Mouse (Mus musculus) frontal cortex, adult 2 months (tissue): Measurements from ENCODE around the gene Tmem198. TPM values are rescaled to one million over a fixed set of nuclear protein-coding genes. Genes with fewer than 3 reads are reported as not detected.

Experiments used
- DNase-seq, 2 experiments: peaks; one replicate each; pipeline ENCODE4 v3.0.0; 2022; ENCODE audit warnings: low spot score in 1 of 2; ENCODE audit errors: extremely low spot score in 1 of 2
- polyA plus RNA-seq: library from polyadenylated mRNA; depleted of rRNA; stranded (reverse); fragments of >200 nt; gene quantifications from 2 replicates; pipeline ENCODE4 v1.2.3, GENCODE M21; 2012

Tmem198 gene
- polyA plus RNA-seq, 1 experiment = 73.1 TPM

DNA sequence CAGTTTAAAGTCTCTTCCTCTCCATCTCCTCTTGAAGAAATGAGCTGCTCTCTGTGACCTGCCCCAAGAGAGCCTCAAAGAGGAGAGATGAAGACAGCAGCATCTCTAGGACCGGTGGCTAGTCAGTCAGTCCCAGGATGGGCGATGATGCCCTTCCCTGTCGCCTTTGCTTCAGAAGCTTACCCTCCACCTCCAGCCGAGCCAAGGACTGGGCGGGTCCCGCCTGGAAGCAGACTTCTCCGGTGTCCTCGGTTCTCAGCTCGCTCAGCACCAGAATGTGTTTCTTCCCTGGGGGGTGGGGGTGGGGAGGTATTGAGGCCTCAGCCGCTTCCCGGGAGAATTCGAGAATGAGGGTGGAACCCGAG lies 7.7 kb downstream of the Tmem198 start:
- no peak for DNase-seq

DNA sequence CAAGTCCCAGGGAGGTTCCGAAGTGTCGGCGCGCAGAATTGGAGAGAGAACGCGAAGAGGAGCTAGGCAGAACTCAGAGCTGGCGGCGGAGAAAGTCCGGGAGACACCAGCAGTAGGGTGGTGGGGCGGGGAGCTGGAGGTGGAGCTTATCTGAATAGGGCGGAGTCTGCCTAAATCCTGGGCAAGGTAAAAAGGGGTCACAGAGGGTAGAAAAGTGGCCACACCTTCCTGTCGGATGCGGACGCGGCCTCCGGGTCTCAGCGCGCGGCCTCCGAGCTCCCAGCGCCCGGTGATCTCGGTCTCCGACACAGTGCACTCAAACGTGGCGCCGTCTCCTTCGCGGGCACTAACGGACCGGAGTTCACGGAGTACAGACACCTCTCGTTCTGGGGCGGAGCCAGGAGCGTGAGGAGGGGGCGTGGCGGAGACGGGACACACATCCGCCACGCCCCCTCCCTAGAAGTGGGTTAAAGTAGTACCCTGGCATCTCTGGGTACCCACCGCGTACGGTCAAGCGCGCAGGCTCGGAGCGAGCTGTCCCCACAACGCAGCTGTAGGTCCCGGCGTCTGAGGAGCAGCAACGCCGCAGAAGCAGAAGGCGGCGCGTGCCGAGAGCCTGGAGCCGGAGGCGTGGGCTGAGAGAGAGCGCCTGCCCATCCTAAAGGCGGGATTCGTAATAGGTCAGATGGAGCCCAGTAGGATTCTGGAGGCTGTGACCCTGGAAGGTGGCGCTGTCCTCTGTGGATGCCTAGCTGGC lies 8.3 kb downstream of the Tmem198 start:
- peak in 1 of 2 experiments; percentile 74 for DNase-seq

DNA sequence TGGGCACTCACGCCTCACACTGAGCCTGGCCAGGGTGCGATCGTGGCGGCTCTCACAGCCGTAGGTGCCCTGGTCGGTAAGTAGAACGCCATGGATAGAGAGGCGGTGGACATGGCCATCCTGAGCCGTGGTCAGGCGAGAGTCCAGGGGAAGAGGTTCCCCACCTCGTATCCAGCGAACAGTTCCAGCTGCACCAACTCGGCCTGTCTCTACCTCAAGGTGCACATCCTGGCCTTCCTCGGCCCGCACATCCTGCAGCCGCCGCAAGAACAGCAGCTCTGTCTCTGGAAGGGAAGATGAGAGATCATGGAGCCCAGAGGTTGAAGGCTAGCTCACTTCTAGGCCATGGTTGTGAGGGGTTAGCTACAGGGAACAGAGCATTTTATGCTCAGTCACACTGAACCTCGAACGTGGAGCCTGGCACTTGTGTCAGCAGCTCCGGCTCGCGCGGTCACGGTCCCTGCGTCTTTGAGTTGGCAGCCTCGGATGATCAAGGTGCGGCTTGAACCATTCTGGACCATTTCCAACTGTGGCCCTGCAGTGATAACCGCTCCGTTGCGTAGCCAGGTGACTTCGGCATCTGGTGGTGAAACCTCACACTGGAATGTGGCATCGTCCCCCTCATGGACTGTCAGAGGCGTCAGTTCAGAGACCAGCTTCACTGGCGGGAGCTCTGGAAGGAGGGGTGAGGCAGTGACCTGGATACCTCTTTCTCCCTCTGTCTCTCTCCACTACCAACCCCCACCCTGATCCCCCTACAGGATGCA lies 11.6 kb downstream of the Tmem198 start:
- DNase-seq = no peak

DNA sequence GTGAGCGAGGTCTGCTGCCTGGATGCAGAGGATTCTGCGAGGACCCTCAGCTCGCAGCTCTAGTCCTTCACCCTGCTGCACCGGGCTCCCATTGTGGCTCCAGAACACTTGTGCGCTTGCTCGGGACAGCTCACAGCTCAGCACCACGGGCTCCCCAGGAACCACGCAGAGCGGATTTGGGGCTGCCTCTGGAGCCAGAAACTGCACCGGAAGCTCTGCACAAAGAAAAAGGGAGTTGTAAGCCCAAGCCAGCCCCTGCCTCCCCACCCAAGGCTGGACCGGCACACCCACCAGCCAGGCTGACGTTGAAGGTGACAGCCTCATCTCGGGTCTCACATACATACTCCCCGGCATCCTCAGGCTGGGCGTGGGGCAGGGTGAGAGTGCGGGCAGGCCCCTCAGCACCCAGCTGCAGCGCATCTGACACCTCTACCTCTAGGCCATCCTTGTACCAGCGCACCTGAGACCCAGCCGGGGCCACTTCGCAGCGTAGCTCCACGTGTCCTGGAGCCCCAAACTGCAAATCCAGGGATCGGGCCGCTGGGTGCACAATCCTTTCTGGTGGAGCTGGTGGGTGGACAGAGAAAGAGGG lies 13.3 kb downstream of the Tmem198 start:
- DNase-seq = no peak

DNA sequence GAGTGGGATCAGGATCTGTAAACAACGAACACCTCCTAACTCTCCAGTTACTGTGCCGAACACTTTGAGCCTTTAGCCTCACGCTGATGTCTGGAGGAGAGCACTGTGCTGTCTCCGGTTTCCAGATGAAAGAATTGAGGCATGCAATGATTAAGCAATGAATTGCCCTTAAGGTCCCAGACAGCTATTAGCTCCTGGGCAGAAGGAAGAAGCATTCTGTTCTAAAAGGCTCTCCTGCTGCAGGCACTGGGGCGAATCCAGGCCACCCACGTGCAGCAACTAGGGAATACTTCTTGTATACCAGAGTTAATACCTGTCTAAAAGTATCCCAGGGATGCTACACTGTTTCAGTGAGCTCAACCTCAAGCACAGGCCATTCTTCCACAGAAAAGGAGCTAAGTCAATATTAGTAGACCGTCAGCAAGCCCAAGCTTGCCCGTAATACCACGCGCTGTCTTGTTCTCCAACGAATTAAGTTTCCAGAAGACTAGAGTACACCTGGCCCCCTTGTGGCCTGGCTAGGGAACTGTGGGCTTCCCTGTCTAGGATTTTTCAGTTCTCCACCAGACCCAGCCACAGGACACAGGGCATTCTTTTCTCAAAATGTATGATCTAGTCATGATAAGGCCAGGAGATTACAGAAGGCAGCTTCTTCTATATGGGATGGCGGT lies 15.7 kb downstream of the Tmem198 start:
- DNase-seq = peak in 1 of 2 experiments; percentile 63

DNA sequence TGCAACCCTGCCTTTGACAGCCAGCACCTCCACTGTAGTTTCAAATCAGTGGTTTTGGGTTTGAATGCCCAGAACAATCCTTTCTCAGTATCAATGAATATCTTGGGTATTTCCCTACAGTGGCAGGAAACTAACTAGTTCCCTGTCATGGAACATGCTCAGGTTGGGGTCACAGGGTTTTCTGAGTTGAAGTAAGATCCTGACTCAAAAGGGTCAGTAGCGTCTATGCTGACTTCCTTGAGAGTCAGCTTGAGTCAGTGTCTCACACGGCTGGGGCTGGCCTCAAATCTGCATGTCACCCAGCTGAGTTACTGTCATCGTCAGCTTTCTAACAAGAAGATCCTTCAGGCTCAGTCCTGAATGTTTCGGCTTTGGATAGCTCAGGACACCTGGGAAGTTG lies 19.6 kb downstream of the Tmem198 start:
- DNase-seq = no peak

DNA sequence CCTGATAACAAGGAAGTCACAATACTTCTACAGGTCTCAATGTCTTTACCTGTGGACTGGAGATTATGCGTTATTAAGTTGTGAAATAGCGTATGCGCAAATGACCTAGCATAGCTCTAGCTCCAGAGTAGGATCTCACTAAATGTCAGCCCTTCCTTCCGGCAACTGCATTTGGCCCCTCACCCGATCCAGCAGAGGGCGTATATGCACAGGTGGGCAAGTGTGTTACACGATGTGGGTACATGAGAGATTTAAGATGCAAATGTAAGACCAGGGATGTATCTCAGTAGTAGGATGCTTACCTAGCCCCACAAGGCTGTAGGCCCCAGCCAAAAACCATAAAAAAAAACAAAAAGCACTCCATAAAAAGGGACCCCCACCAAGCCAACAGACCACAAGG lies 20.1 kb downstream of the Tmem198 start:
- no peak for DNase-seq

DNA sequence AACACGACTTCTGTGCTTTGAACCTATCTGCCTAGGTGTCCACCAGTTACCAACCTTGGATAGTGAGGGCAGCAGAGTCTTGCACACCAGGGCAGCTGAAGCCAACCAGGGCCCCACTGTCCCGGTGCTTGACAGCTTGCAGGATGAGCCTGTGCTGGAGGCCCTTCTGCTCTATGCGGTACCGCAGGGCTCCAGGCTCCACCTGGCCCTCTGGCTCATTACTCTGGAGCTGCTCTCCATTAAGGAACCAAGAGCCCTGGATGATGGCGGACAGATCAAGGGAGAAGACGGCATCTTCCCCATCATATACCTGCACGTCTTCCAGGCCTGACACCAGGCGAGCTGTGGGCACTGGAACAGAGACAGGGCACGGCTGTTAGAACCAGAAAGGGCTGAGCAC lies 22.6 kb downstream of the Tmem198 start:
- DNase-seq = no peak

DNA sequence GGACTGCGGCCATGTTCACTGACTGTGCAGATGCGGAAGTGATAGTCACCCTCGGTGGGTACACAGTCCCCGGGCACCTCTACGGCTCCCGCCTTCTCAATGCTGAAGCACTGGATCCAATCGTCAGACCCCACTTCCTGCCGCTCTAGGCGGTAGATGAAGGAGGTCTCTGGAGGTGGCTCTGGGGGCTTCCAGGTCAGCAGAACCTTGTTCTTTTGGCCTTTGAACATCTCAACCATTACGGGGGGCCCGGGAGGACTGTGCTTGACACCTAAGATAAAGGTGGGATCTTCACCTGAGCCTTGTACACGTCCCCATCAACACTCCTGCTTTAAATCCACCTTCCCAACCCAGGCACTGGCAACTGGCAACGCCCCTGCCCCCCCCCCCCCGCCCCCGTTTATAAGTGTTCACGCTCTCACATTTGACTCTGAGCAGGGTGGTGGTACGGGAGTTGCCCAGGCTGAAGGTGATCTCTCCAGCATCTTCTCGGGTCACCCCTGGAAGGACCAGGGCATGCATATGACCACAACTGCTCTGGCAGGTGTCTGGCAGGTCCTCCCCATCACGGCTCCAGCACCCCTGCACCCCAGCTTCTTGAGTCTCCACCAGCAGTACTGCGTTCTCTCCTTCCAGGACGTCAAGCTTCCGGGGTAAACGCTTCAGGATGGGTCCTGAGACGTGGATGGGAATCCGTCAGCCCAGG lies 23.8 kb downstream of the Tmem198 start:
- no peak for DNase-seq

DNA sequence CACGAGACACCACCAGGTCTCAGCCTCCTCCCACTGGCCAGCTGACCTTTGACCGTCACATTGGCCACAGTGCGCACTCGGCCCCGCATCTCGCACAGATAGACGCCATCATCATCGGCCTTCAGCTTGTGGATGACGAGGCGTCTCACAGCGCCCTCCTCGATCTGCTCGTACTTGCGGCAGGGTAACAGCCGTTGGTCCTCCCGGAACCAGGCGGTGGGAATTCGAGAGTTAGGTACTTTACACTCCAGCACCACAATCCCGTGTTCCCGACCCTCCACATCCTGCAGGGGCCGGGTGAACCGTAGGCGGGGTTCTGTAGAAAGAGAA lies 24.3 kb downstream of the Tmem198 start:
- DNase-seq = no peak

DNA sequence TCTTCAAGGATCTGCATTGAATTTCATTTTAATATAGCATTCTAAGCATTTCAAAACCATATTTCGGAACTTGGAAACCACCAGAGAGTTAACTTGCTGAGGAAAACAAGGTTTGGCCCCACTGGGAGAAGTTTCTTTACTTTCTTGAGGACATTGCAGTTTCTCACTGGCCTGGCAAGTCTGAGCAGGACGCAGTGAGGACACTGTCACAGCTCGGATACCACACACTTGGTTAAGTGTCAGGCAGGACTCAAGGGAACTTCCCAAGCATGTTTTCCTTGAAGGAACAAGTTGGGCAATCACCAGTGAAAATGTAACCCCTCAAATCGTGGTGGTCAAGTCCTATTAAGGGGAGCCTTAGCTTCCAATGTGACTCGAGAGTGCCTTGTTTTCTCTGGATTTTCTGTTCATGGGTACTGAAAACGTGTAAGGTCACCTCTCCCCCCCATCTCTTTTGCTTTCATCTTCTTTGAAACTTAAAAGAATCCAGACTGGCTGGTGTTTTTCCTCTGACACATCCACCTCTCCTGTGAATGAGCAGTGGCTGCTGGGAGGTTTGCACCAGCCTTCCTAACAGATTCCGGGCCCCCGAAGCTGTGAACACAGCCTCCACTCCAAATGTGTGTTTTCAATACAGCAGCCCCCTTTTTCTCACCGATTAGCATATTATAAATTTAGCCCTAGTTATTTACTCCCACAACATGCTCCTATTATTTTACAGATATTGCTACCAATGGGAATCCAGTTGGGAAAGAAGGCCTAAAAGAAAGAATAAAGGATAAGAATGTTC lies 25.1 kb downstream of the Tmem198 start:
- DNase-seq = peak in 1 of 2 experiments; percentile 75

DNA sequence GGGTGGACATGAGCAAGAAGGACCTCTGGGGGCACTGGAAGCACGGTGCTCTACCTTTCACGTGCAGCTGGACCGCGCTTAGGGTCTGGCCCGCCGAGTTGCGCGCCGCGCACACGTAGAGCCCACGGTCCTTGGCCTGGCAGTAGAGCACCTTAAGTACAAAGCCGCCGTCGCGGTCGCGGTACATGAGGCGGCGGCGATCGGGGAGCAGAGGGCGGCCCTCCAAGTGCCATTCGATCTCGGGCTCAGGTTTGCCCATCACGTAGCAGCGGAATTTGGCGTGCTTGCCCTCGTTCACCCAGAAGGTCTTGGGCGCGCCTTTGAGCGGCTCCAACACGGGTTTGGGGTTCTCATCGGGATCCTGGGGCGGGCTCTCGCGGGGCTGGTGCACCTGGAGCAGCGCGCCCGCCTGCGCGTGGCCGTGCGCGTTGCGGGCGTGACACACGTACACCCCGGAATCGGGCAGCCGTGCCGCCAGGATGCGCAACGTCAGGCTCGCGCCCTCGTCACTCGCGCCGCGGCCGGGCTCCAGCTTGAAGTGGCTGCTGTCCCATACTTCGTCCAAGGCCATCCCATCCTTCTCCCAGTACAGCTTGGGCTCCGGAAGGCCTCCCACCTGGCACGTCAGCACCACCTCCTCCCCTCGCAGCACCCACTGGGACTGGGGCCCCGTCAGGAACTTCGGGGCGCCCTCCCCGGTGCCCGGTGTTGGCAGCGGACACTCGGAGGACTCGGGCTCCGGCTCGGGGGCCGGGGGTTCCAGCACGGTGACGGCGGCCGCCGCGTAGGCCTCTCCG lies 26.0 kb downstream of the Tmem198 start:
- DNase-seq = peak; percentile 69 to 85

DNA sequence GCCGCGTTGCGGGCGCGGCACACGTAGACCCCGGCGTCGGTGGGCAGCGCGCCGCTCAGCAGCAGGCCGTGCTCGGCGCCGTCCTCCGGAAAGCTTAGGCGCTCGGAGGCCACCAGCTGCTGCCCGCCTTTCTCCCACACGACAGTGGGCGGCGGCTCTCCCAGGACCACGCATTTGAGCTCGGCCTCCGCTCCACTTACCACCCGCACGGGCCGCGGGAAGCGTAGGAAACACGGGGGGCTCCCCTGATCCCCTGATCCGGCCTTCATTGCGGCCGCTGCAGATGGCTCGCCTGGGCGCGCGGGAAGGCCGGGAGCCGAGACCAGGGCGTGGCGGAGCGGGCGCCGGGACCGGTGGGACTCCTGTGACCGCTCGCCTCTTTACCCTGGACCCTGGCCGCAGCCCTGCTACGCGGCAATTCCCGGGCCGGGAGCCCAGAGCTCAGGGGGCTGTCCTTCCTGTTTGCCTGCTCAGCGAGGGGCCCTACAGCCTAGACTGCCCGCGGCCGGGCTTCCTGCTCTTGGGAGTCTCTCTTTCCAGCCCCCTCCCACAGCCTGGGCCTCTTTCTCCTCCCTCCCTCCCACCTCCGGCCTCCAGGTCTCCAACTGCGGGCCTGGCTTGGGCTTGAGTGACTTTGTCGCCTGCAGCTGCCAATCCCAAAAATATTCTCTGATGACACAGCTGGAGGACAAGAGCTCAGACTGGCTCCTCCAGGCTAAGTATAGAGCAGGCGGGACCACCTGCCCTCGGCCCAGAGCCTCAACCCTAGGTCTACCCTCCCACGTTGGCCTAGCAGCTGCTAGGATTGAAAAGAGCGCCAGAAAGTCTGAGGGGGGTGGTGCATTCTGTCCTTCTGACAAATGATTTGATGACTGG lies 26.9 kb downstream of the Tmem198 start, which contains the start of gene Obsl1:
Gene Obsl1 (minus strand): TSS at position 497 of the 876 bp plus-strand sequence.
- DNase-seq = no peak

DNA sequence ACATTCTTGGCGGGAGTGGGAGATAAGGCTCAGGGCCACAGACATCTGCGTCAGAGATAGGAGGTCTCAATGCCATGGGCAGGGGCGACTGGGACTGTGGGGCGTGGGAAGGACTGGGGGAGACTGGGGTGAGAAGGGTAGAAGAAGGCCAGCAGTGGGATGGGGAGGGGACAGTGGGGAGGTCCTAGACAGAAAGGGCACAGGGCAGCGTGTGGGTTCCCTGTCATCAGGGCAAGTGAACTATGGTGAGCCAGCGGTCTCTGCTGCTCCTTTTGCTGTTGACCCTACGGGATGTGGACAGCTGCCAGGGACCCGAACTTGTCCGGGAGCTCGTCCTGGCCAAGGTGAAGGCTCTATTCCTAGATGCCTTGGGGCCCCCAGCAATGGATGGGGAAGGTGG lies 27.7 kb downstream of the Tmem198 start, which contains the start of gene Inha:
Gene Inha (plus strand): TSS at position 72 of the 400 bp plus-strand sequence.
- DNase-seq = no peak

DNA sequence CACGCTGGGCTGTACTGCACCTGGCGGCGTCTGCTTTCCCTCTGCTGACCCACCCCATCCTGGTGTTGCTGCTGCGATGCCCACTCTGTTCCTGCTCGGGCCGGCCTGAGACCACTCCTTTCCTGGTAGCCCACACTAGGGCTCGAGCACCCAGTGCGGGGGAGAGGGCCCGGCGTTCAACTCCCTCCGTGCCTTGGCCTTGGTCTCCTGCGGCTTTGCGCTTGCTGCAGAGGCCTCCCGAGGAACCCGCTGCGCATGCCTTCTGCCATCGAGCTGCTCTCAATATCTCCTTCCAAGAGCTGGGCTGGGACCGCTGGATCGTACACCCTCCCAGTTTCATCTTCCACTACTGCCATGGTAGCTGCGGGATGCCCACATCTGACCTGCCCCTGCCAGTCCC lies 30.3 kb downstream of the Tmem198 start:
- DNase-seq = no peak

DNA sequence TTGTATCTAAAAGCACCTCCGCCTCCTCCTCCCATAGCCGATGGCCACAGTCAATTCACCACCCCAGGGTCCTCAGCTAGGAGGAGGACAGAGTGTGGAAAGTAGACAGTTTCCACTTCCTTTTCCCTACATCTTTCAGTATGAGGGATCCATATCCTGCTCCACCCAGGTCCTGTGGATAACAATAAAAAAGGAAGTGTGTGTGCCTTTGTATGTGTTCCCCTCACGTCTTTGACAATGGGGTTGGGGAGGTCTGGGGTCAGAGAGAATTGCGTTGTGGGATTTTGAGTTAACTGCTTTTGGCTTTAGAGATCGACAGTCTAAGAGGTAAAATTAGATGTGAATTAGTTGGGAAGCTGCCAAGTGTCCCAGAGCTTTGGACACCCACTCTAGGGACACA lies 30.8 kb downstream of the Tmem198 start:
- no peak for DNase-seq

DNA sequence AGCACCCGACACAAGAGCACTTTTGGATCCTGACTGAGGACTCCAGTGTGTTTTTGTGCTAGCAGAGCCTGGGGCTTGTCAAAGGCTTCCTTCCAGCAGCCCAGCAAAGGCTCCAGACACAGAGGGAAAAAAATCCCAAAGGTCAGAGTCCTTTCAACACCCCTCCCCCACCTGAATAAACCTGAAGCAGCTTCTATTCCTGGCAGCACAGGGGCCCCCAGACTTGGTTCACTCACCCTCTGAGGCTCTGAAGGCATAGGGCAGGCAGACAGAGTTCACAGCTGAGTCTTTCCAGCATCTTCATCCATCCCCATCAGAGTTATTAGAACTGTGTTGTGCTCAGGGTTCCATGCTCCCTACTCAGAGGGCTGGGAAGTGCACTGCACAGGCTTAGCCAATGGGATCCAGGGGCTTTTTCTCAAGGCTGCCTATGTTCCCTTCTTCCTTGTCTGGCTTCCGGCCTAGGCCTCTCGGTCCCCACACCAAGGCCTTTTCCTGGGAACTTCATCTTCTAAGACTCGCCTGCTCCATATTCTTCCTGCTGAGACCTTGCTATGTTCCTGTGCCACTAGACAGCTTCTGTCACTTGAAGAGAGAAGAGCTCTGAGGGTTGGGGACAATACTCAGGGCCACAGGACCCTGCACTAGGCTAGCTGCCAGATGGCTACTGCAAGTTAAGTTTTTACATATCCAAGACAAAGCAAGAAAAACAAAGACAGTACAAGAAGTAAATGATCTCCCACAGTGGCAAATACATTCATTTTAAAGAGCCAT lies 32.3 kb downstream of the Tmem198 start:
- no peak for DNase-seq
